Mouse (Mus musculus) heart, adult 2 months (tissue): ENCODE results near the gene Nup205.

ENCODE experiments used
- CTCF ChIP-seq: fragments of 200-600 bp; IDR thresholded peaks from 2 replicates; pipeline ENCODE4 v1.8.1; 2022; ENCODE audit warnings: antibody characterized with exemption, mild to moderate bottlenecking, moderate library complexity
- POLR2A ChIP-seq: fragments of 200-500 bp; IDR thresholded peaks from 2 replicates; pipeline ENCODE4 v1.6.1; 2011; ENCODE audit warnings: mild to moderate bottlenecking, low read depth, low read length, control low read depth; ENCODE audit not compliant: insufficient read depth

GRCm38 (mm10) chr6:35191198-35191597, 14.0 kb downstream of the Nup205 start:
- TF ChIP-seq CTCF (no peak), POLR2A (no peak)
